In genomic region chr7:95578633-95579032, GRCm38 (mm10) we compare ENCODE assay signal across 26 mouse cellular contexts.
"Had no signal": no experiment of that assay in that cellular context is flagged by ENCODE, and none has a peak within 500 bp of the region (broad histone marks: within the 10 kb centered on the region; RNA-seq: fewer than 3 reads in every experiment).

No protein-coding gene starts in this region.

- H3K4me3 ChIP-seq: heart, adult 2 months; heart, embryonic 13.5 days; heart, embryonic 15.5 days; hindbrain, embryonic 10.5 days; hindbrain, embryonic 12.5 days; hindbrain, embryonic 15.5 days; layer of hippocampus, adult 2 months; left cerebral cortex, adult 2 months; limb, embryonic 13.5 days; limb, embryonic 15.5 days had no signal

- H3K36me3 ChIP-seq: heart, embryonic 13.5 days; heart, embryonic 15.5 days; hindbrain, embryonic 10.5 days; hindbrain, embryonic 12.5 days; hindbrain, embryonic 15.5 days; limb, embryonic 13.5 days; limb, embryonic 15.5 days had no signal

- H3K4me1 ChIP-seq: heart, embryonic 13.5 days; heart, embryonic 15.5 days; hindbrain, embryonic 10.5 days; hindbrain, embryonic 12.5 days; hindbrain, embryonic 15.5 days; limb, embryonic 13.5 days; limb, embryonic 15.5 days had no signal

- H3K27me3 ChIP-seq: heart, embryonic 13.5 days; heart, embryonic 15.5 days; hindbrain, embryonic 12.5 days; hindbrain, embryonic 15.5 days; limb, embryonic 13.5 days; limb, embryonic 15.5 days had no signal

- H3K9me3 ChIP-seq: heart, embryonic 13.5 days; heart, embryonic 15.5 days; hindbrain, embryonic 10.5 days; hindbrain, embryonic 12.5 days; hindbrain, embryonic 15.5 days; limb, embryonic 13.5 days; limb, embryonic 15.5 days had no signal

- H3K4me2 ChIP-seq: heart, embryonic 11.5 days; heart, embryonic 13.5 days; heart, embryonic 15.5 days; hindbrain, embryonic 12.5 days; hindbrain, embryonic 15.5 days; limb, embryonic 13.5 days; limb, embryonic 15.5 days had no signal

- H3K9ac ChIP-seq: forebrain, postnatal 0 days; heart, embryonic 13.5 days; heart, embryonic 15.5 days; hindbrain, embryonic 12.5 days; hindbrain, embryonic 15.5 days; limb, embryonic 13.5 days; limb, embryonic 15.5 days had no signal

- DNase-seq: forebrain, postnatal 0 days; gastrocnemius, postnatal 14 days; gastrocnemius, postnatal 36 days; heart, adult 11 months; heart, adult 2 months; heart, postnatal 14 days; heart, postnatal 36 days; kidney, adult 11 months; kidney, adult 2 months; kidney, adult 9 months; kidney, postnatal 10 days; kidney, postnatal 25 days; kidney, postnatal 4 days; left cerebral cortex, postnatal 4 days had no signal

- ATAC-seq: forebrain, postnatal 0 days; hindbrain, postnatal 0 days; intestine, embryonic 16.5 days had no signal

- H3K27ac ChIP-seq: heart, adult 2 months; heart, embryonic 13.5 days; heart, embryonic 15.5 days; hindbrain, embryonic 10.5 days; hindbrain, embryonic 12.5 days; hindbrain, embryonic 15.5 days; hindbrain, postnatal 0 days; layer of hippocampus, adult 2 months; left cerebral cortex, adult 2 months; limb, embryonic 13.5 days; limb, embryonic 15.5 days had no signal
